Mouse (Mus musculus): ENCODE measurements around the gene Gm21761.
"Not testable (repeated sequence)": the region's sequence is repeated elsewhere in the genome, so short reads cannot be mapped to it uniquely, and the experiment has no call there.

The Gm21761 gene

GRCm38 (mm10) chr13:119929172-119929571, at the start of gene Gm21761:
Gm21761 (minus strand) TSS chr13:119929272.
- DNase-seq (ENCODE audit: low read depth), result not testable (repeated sequence)

GRCm38 (mm10) chr13:119969163-119969562, 40.1 kb upstream of the Gm21761 start:
- not testable (repeated sequence) for DNase-seq (ENCODE audit: low read depth)

- not testable (repeated sequence) for DNase-seq (ENCODE audit: low read depth)
Observed at GRCm38 (mm10) chr13:119968193-119968592, 39.1 kb upstream of the Gm21761 start.

GRCm38 (mm10) chr13:119965968-119966367, 36.9 kb upstream of the Gm21761 start:
- DNase-seq (ENCODE audit: low read depth), result not testable (repeated sequence)

- not testable (repeated sequence) for DNase-seq (ENCODE audit: low read depth)
Observed at GRCm38 (mm10) chr13:119965302-119965952, 36.4 kb upstream of the Gm21761 start.

GRCm38 (mm10) chr13:119962856-119963255, 33.8 kb upstream of the Gm21761 start:
- not testable (repeated sequence) for DNase-seq (ENCODE audit: low read depth)

- not testable (repeated sequence) for DNase-seq (ENCODE audit: low read depth)
Observed at GRCm38 (mm10) chr13:119955567-119955966, 26.5 kb upstream of the Gm21761 start.

GRCm38 (mm10) chr13:119955089-119955488, 26.0 kb upstream of the Gm21761 start:
- DNase-seq (ENCODE audit: low read depth), result not testable (repeated sequence)

GRCm38 (mm10) chr13:119950706-119951105, 21.6 kb upstream of the Gm21761 start, which contains the start of gene B020031M17Rik:
B020031M17Rik (minus strand) TSS chr13:119950806.
- not testable (repeated sequence) for DNase-seq (ENCODE audit: low read depth)

- DNase-seq (ENCODE audit: low read depth), result not testable (repeated sequence)
Observed at GRCm38 (mm10) chr13:119924597-119925340, 4.3 kb downstream of the Gm21761 start.

- not testable (repeated sequence) for DNase-seq (ENCODE audit: low read depth)
Observed at GRCm38 (mm10) chr13:119916966-119917722, 11.9 kb downstream of the Gm21761 start.

- DNase-seq (ENCODE audit: low read depth), result not testable (repeated sequence)
Observed at GRCm38 (mm10) chr13:119916449-119916848, 12.6 kb downstream of the Gm21761 start.

- DNase-seq (ENCODE audit: low read depth), result not testable (repeated sequence)
Observed at GRCm38 (mm10) chr13:119898549-119898948, 30.5 kb downstream of the Gm21761 start.

GRCm38 (mm10) chr13:119894685-119895084, 34.4 kb downstream of the Gm21761 start, which contains the start of gene Tcstv1:
Tcstv1 (minus strand) TSS chr13:119894785.
- not testable (repeated sequence) for DNase-seq (ENCODE audit: low read depth)

- DNase-seq (ENCODE audit: low read depth), result not testable (repeated sequence)
Observed at GRCm38 (mm10) chr13:119886896-119887295, 42.2 kb downstream of the Gm21761 start.

- not testable (repeated sequence) for DNase-seq (ENCODE audit: low read depth)
Observed at GRCm38 (mm10) chr13:119864395-119864999, 64.6 kb downstream of the Gm21761 start.

- not testable (repeated sequence) for DNase-seq (ENCODE audit: low read depth)
Observed at GRCm38 (mm10) chr13:119862399-119862798, 66.7 kb downstream of the Gm21761 start.
